Mouse (Mus musculus) forebrain, postnatal 0 days (tissue): ENCODE data around the gene Snx5. TPM values are rescaled to one million over a fixed set of nuclear protein-coding genes. Genes with fewer than 3 reads are reported as not detected.

Experiments
- ATAC-seq: fragments of 200-750 bp; cut with Nextera tagmentation; 2 replicates; pipeline ENCODE4 v1.8.0; 2017; ENCODE audit warnings: mild to moderate bottlenecking, moderate library complexity
- DNase-seq: peaks from one replicate; pipeline ENCODE4 v3.0.0-alpha.2; 2015
- H3K27ac ChIP-seq: fragments of 300-500 bp; sonication (generic); 2 replicates; pipeline ENCODE4 v1.5.1; 2014; ENCODE audit warnings: low read depth, mild to moderate bottlenecking, antibody characterized with exemption, low read length, moderate library complexity, mixed read lengths
- H3K27me3 ChIP-seq: fragments of 300-500 bp; sonication (generic); 2 replicates; pipeline ENCODE4 v1.6.1; 2014; ENCODE audit warnings: mild to moderate bottlenecking, low read length, mixed read lengths; ENCODE audit not compliant: insufficient read depth
- H3K36me3 ChIP-seq: fragments of 300-500 bp; sonication (generic); 2 replicates; pipeline ENCODE4 v1.6.1; 2014; ENCODE audit warnings: mild to moderate bottlenecking, moderate library complexity; ENCODE audit not compliant: insufficient read depth
- H3K4me1 ChIP-seq: fragments of 300-500 bp; sonication (generic); 2 replicates; pipeline ENCODE4 v1.6.1; 2014; ENCODE audit warnings: antibody characterized with exemption; ENCODE audit not compliant: insufficient read depth
- H3K4me2 ChIP-seq: fragments of 300-500 bp; sonication (generic); 2 replicates; pipeline ENCODE4 v1.6.1; 2014; ENCODE audit warnings: low read depth, mild to moderate bottlenecking, moderate library complexity
- H3K4me3 ChIP-seq: fragments of 300-500 bp; sonication (generic); 2 replicates; pipeline ENCODE4 v1.5.1; 2014; ENCODE audit warnings: low read depth, low read length, mixed read lengths
- H3K9ac ChIP-seq: fragments of 300-500 bp; sonication (generic); 2 replicates; pipeline ENCODE4 v1.6.1; 2014; ENCODE audit warnings: mild to moderate bottlenecking
- H3K9me3 ChIP-seq: fragments of 300-500 bp; sonication (generic); 2 replicates; pipeline ENCODE4 v1.6.1; 2016; ENCODE audit warnings: low read length
- CTCF ChIP-seq: sonication (generic); IDR thresholded peaks from 2 replicates; pipeline ENCODE4 v1.5.1; 2016; ENCODE audit warnings: antibody characterized with exemption, control low read depth, low read depth
- WGBS: fragments of 180-500 bp; shearing (Covaris S2); extraction: QIAGEN DNeasy Blood & Tissue Kit; methylation state at CpG from one replicate; pipeline ENCODE4 v1.1.7; 2014; 5-methylcytosine and 5-hydroxymethylcytosine counted together
- polyA plus RNA-seq: library from polyadenylated mRNA; unstranded; fragments of >200 nt; fragmentation: Nextera tagmentation; extraction: Ambion mirVana; gene quantifications from 2 replicates; pipeline ENCODE4 v1.2.1, GENCODE M21; 2015
- total RNA-seq: library from RNA; depleted of rRNA; stranded (reverse); fragments of >200 nt; gene quantifications from 2 replicates; pipeline ENCODE4 v1.2.3, GENCODE M21; 2014

Snx5 gene
- total and polyA plus RNA-seq, 2 experiments from 2014 or later: 45.9 to 69.7 TPM

DNA sequence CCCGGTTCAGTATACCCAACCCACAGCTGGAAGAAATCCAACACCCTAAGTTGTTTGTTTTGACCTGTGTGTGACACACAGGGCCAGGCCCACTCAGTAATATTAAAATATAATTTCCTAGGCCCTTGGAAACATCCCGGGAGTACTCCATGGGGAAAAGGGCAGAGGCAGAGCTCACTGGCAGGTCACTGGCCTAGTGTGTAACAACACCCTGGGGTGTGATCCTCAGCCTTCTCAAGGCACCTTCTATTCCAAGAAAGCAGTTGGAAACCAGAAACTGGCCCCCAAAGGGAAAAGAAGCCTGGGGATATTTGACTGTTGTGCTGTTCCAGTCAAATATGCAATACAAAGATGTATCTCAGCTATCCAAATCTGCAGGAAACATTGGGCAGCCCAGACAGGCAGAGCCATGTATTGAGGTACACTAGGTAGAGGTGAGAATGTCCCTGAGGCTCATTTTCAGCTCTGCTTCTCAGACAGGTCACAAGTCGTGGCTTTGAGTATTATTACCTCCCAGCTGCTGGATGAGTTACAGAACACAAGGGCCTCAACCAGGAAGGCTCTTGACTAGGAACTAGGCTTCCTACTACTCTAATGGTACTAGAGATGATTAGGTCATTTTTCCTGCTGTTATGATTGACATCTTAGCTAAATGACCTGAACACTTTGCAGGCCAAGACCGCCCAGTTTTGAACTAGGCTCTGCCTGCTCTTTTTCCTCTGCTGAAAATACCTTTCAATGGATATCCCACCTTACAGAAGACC is 21.9 kb downstream of the Snx5 start:
- TF ChIP-seq CTCF: no peak
- ATAC-seq (no peak), DNase-seq (no peak)
- no peaks in the 10 kb centered on the region for H3K4me1 ChIP-seq
- H3K9ac ChIP-seq: no peak overlapping the region
- no peaks in the 10 kb centered on the region for H3K27me3 ChIP-seq
- no peak overlapping the region for H3K4me3 ChIP-seq
- H3K36me3 ChIP-seq: peaks cover 47% of the 10 kb centered on the region
- WGBS: 35% methylated on average over 4 of the region's 4 CpGs
- H3K27ac ChIP-seq: no peak overlapping the region
- no peak overlapping the region for H3K4me2 ChIP-seq
- H3K9me3 ChIP-seq: no peaks in the 10 kb centered on the region

DNA sequence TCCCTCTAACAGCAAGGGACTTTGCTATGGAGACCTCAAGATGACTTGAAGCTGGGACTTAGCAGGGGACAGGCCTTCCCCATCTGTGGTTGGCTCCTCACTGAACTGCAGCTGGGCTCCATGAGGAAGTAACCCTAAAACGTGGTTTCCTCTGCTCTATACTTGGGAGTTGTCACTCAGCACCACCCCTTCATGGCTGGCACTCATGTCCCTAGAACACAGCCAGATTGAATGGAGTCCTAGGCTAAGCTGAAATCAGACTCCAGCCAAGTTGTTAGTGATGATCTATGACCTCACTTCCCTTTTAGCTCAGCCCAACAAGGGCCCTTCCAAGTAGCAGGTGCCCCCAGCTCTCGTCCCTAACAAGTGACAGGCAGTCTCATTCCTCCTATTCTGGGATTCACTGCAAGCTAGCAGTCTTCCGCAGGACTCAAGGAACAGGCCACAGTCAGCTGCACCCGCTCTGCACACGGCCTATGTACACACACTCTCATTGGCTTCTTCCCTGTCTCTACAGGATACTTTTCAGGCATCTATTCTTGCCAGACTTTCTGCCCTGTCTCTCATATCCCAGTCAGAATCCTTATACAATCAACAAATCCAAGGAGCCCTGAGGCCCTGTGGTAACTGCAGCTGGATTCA is 23.2 kb downstream of the Snx5 start:
- H3K27ac ChIP-seq: no peak overlapping the region
- no peak overlapping the region for H3K4me3 ChIP-seq
- TF ChIP-seq CTCF: no peak
- no peaks in the 10 kb centered on the region for H3K27me3 ChIP-seq
- H3K4me1 ChIP-seq: no peaks in the 10 kb centered on the region
- H3K9ac ChIP-seq: no peak overlapping the region
- no peaks in the 10 kb centered on the region for H3K9me3 ChIP-seq
- 43% methylated on average over 5 of the region's 5 CpGs for WGBS
- ATAC-seq (peak; percentile 34), DNase-seq (no peak)
- H3K36me3 ChIP-seq: peaks cover 35% of the 10 kb centered on the region
- H3K4me2 ChIP-seq: no peak overlapping the region

DNA sequence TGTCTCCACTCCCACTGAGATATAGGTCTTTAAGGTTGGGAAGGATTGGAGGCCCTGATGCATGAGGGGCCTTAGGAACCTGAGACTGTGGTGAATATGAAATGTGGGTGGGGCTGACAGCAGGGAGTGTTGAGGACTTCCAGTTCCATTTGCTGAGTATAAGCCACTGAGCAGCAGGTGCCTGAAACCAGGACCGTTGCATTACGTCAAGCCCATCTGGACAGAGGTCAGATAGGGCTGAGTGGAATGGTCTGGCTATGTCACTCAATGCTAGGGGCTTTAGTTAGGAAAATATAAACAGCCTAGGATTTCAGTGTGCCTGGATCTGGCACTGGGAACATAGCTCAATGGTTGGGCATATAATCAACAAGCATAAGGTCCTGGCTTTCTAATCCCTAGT is 24.4 kb downstream of the Snx5 start:
- Histone ChIP-seq H3K27ac (no peak overlapping the region), H3K4me1 (no peaks in the 10 kb centered on the region), H3K4me3 (no peak overlapping the region), H3K9me3 (no peaks in the 10 kb centered on the region), H3K4me2 (no peak overlapping the region), H3K27me3 (no peaks in the 10 kb centered on the region), H3K36me3 (peaks cover 25% of the 10 kb centered on the region), H3K9ac (no peak overlapping the region)
- ATAC-seq: no peak
- DNase-seq: no peak
- 80% methylated on average over 2 of the region's 2 CpGs for WGBS
- no peak for TF ChIP-seq CTCF

DNA sequence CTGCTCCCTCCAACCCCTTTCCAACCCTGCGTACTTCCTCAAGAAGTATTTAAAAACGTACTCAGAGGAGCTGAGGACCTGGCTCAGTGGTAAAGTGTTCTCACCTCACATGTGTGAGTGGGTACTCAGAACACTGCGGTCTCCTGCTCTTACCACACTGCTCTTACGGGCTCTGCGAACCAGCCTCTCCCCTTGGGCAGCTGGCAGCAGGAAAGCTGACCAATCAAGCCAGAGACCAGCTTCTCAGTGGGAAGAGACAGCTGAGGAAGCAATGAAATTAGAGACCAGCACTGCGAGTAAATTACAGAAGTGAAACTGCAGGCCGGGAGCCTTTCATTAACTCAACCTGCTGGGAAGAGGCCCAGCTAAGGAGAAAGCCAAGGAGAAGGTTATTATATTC is 25.2 kb downstream of the Snx5 start:
- no peak for TF ChIP-seq CTCF
- DNase-seq (no peak), ATAC-seq (no peak)
- Histone ChIP-seq H3K9ac (no peak overlapping the region), H3K27me3 (no peaks in the 10 kb centered on the region), H3K4me1 (no peaks in the 10 kb centered on the region), H3K27ac (no peak overlapping the region), H3K4me3 (no peak overlapping the region), H3K36me3 (peaks cover 18% of the 10 kb centered on the region), H3K9me3 (no peaks in the 10 kb centered on the region), H3K4me2 (no peak overlapping the region)
- 71% methylated on average over 7 of the region's 7 CpGs for WGBS

DNA sequence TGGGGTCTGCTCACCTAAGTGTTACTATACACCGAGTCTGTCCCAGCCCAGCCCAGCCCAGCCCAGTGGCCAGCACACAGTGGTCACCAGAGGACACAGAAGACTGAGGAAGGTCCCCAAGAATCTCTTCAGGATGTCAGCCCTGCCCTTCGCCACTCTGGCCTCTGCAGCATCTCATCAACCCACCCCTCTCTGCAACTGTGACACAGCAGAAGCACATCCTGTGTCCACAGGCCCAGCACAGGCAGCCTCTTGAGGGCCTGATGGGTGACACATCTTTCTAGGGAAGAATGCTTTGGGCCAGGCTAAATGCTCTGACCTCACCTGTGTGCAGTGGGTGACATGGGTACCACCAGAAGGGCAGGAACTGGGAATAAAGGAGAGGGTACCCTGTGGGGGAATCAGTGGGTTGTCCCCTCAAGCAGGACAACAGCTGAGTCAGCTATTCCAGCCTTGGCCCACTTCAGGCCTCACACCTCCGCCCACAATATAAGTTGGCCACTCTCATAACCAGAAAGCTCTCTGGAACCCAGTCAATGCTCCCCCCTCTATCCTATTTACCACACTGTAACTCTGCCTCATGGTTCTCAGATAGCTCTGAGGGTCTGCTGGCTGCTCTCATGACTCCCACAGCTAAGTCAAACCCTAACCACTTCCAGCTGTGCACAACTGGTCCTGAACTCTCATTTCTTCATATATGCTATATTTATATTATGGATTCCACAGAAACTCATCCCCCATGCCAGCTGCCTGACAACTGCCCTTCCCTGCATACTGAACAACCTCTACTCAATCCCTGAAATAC is 30.4 kb downstream of the Snx5 start:
- WGBS: 73% methylated on average over 3 of the region's 3 CpGs
- TF ChIP-seq CTCF: no peak
- H3K4me3 ChIP-seq: no peak overlapping the region

DNA sequence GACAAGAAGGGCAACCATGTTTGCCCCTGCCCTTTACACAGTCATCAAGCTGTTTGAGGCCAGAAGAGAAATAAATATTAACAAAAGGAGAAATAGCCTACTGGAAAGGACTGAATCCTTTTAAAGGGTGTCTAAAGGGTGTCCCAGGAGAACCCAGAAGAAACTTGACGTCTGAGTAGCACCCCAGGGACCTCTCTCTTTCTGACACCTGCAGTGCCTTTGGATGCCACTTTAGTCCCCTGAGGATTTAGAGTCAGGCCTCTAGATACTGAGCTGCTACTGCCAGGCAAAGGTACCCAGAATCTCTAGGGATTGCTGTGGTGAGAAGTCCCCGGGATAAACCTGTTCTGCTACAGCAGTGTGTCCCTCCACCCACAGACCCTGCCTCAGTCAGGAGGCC is 31.4 kb downstream of the Snx5 start:
- Histone ChIP-seq H3K4me1 (no peaks in the 10 kb centered on the region), H3K4me3 (no peak overlapping the region), H3K9ac (no peak overlapping the region), H3K36me3 (no peaks in the 10 kb centered on the region), H3K9me3 (no peaks in the 10 kb centered on the region), H3K27ac (no peak overlapping the region), H3K27me3 (no peaks in the 10 kb centered on the region), H3K4me2 (no peak overlapping the region)
- TF ChIP-seq CTCF: no peak
- DNase-seq: no peak
- ATAC-seq: no peak
- 71% methylated on average over 2 of the region's 2 CpGs for WGBS

More for the DNA sequence above, 30.4 kb downstream of the Snx5 start:
- Histone ChIP-seq H3K9me3 (no peaks in the 10 kb centered on the region), H3K36me3 (no peaks in the 10 kb centered on the region), H3K4me2 (no peak overlapping the region), H3K4me1 (no peaks in the 10 kb centered on the region), H3K27me3 (no peaks in the 10 kb centered on the region), H3K9ac (no peak overlapping the region), H3K27ac (no peak overlapping the region)
- DNase-seq: no peak
- peak; percentile 18; the same call in 1 of the 2 replicates for ATAC-seq

DNA sequence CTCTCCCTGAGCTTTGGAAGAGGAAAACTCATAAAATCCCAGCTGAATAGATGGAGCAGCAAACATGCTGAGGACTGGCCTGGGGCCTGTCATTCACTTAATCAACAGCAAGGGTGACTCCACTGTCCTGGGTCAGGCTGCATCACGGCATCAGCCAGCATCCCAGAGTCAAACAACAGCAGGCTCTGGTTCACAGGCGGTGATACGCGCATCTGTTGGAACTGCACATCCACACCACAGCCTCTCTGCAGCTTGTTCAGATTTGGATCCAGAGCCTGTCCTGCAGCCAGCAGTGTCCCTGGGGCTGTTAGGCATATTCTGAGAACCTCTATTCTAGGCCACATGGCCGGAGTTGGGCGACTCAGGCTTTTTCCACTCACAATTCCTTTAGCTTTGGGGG is 32.4 kb downstream of the Snx5 start:
- 75% methylated on average over 6 of the region's 6 CpGs for WGBS

More for the DNA sequence above, 32.4 kb downstream of the Snx5 start:
- no peak overlapping the region for H3K9ac ChIP-seq
- H3K27me3 ChIP-seq: no peaks in the 10 kb centered on the region
- no peaks in the 10 kb centered on the region for H3K36me3 ChIP-seq
- DNase-seq: no peak
- H3K4me3 ChIP-seq: no peak overlapping the region
- TF ChIP-seq CTCF: no peak
- H3K9me3 ChIP-seq: no peaks in the 10 kb centered on the region
- H3K27ac ChIP-seq: no peak overlapping the region
- no peaks in the 10 kb centered on the region for H3K4me1 ChIP-seq
- no peak for ATAC-seq
- no peak overlapping the region for H3K4me2 ChIP-seq
